Mouse (Mus musculus) MEL (cell line): ENCODE measurements around the gene Phf3. TPM values are rescaled to one million over a fixed set of nuclear protein-coding genes. Genes with fewer than 3 reads are reported as not detected.

Experiments
- DNase-seq: peaks from one replicate; pipeline ENCODE4 v3.0.0; 2011; ENCODE audit warnings: low read depth, low spot score
- H3K27ac ChIP-seq: 2 replicates; pipeline ENCODE4 v1.5.1; 2012; ENCODE audit warnings: low read depth, mild to moderate bottlenecking, control low read depth, low read length, moderate library complexity; ENCODE audit not compliant: control insufficient read depth
- H3K27me3 ChIP-seq, 2 experiments: fragments of 150-350 bp in 1 of 2; sonication (generic) in 1 of 2; 2 replicates each; pipeline ENCODE4 v1.6.1; 2012; ENCODE audit warnings: low read length in 2 of 2, mild to moderate bottlenecking in 2 of 2, improper control_type of control experiment in 1 of 2, moderate library complexity in 1 of 2; ENCODE audit not compliant: insufficient read depth in 2 of 2, control insufficient read depth in 1 of 2
- H3K36me3 ChIP-seq, 2 experiments: 2 replicates each; pipeline ENCODE4 v1.6.1; 2012 to 2014; ENCODE audit warnings: low read length in 2 of 2, improper control_type of control experiment in 1 of 2, inconsistent platforms in 1 of 2, mild to moderate bottlenecking in 1 of 2; ENCODE audit not compliant: insufficient read depth in 2 of 2, control insufficient read depth in 1 of 2
- H3K4me1 ChIP-seq, 2 experiments: fragments of 150-350 bp in 1 of 2; sonication (generic) in 1 of 2; 2 replicates each; pipeline ENCODE4 v1.6.1; 2012; ENCODE audit warnings: low read length in 2 of 2, improper control_type of control experiment in 1 of 2, mild to moderate bottlenecking in 1 of 2; ENCODE audit not compliant: insufficient read depth in 2 of 2, control insufficient read depth in 1 of 2
- H3K4me3 ChIP-seq, 2 experiments: fragments of 150-350 bp in 1 of 2; sonication (generic) in 1 of 2; 2 replicates each; pipeline ENCODE4 v1.5.1; 2012; ENCODE audit warnings: low read depth in 2 of 2, low read length in 2 of 2, mild to moderate bottlenecking in 2 of 2, moderate library complexity in 2 of 2, control low read depth in 1 of 2, improper control_type of control experiment in 1 of 2; ENCODE audit not compliant: control insufficient read depth in 1 of 2, insufficient read depth in 1 of 2
- H3K79me2 ChIP-seq: 2 replicates; pipeline ENCODE4 v1.6.1; 2012; ENCODE audit warnings: mild to moderate bottlenecking, low read length, moderate library complexity; ENCODE audit not compliant: control insufficient read depth, poor library complexity, insufficient read depth
- H3K9ac ChIP-seq: 2 replicates; pipeline ENCODE4 v1.6.1; 2012; ENCODE audit warnings: low read depth, mild to moderate bottlenecking, control low read depth, low read length, moderate library complexity; ENCODE audit not compliant: control insufficient read depth, poor library complexity, severe bottlenecking
- H3K9me3 ChIP-seq: fragments of 150-350 bp; sonication (generic); replicated peaks from 2 replicates; pipeline ENCODE4 v1.6.1; 2012; ENCODE audit warnings: mild to moderate bottlenecking, low read length, improper control_type of control experiment, moderate library complexity; ENCODE audit not compliant: insufficient read depth
- CHD1 ChIP-seq: IDR thresholded peaks from 2 replicates; pipeline ENCODE4 v1.6.1; 2012; ENCODE audit warnings: low read depth, mild to moderate bottlenecking, inconsistent platforms, low read length, improper control_type of control experiment
- CHD2 ChIP-seq: IDR thresholded peaks from 2 replicates; pipeline ENCODE4 v1.6.1; 2011; ENCODE audit warnings: low read length, improper control_type of control experiment
- ELF1 ChIP-seq: IDR thresholded peaks from 2 replicates; pipeline ENCODE4 v1.6.1; 2014; ENCODE audit warnings: low read depth, mild to moderate bottlenecking, inconsistent platforms, low read length, improper control_type of control experiment, moderate library complexity
- EP300 ChIP-seq, 2 experiments: IDR thresholded peaks; 2 replicates each; pipeline ENCODE4 v1.6.1; 2011; ENCODE audit warnings: improper control_type of control experiment in 2 of 2, low read length in 2 of 2, low read depth in 1 of 2, mild to moderate bottlenecking in 1 of 2
- GABPA ChIP-seq: IDR thresholded peaks from 2 replicates; pipeline ENCODE4 v1.6.1; 2012; ENCODE audit warnings: low read depth, mild to moderate bottlenecking, inconsistent platforms, low read length, improper control_type of control experiment, moderate library complexity
- HCFC1 ChIP-seq: IDR thresholded peaks from 2 replicates; pipeline ENCODE4 v1.6.1; 2012; ENCODE audit warnings: low read depth, mild to moderate bottlenecking, inconsistent platforms, low read length, improper control_type of control experiment, moderate library complexity
- MAFK ChIP-seq: IDR thresholded peaks from 2 replicates; pipeline ENCODE4 v1.6.1; 2011; ENCODE audit warnings: low read depth, mild to moderate bottlenecking, low read length, improper control_type of control experiment, borderline replicate concordance
- MAZ ChIP-seq: IDR thresholded peaks from 2 replicates; pipeline ENCODE4 v1.6.1; 2012; ENCODE audit warnings: low read depth, mild to moderate bottlenecking, inconsistent platforms, low read length, improper control_type of control experiment
- MEF2A ChIP-seq: IDR thresholded peaks from 2 replicates; pipeline ENCODE4 v1.6.1; 2014; ENCODE audit warnings: low read depth, mild to moderate bottlenecking, inconsistent platforms, low read length, improper control_type of control experiment; ENCODE audit not compliant: poor library complexity, insufficient replicate concordance, severe bottlenecking; ENCODE audit errors: extremely low read depth
- MYC ChIP-seq: IDR thresholded peaks from 2 replicates; pipeline ENCODE4 v1.6.1; 2011; ENCODE audit warnings: low read depth, mild to moderate bottlenecking, low read length, improper control_type of control experiment, moderate library complexity
- NRF1 ChIP-seq: IDR thresholded peaks from 2 replicates; pipeline ENCODE4 v1.6.1; 2014; ENCODE audit warnings: low read depth, mild to moderate bottlenecking, inconsistent platforms, low read length, improper control_type of control experiment, moderate library complexity; ENCODE audit not compliant: poor library complexity, insufficient read depth, severe bottlenecking
- POLR2A ChIP-seq, 2 experiments: IDR thresholded peaks; 2 replicates each; pipeline ENCODE4 v1.6.1; 2011 to 2012; ENCODE audit warnings: low read length in 2 of 2, mild to moderate bottlenecking in 2 of 2, control low read depth in 1 of 2, improper control_type of control experiment in 1 of 2, low read depth in 1 of 2, moderate library complexity in 1 of 2; ENCODE audit not compliant: control insufficient read depth in 1 of 2, insufficient read depth in 1 of 2, poor library complexity in 1 of 2
- POLR2AphosphoS2 ChIP-seq: IDR thresholded peaks from 2 replicates; pipeline ENCODE4 v1.6.1; 2011; ENCODE audit warnings: low read length, improper control_type of control experiment
- RAD21 ChIP-seq: IDR thresholded peaks from 2 replicates; pipeline ENCODE4 v1.6.1; 2011; ENCODE audit warnings: mild to moderate bottlenecking, low read depth, low read length, improper control_type of control experiment
- RCOR1 ChIP-seq: IDR thresholded peaks from 2 replicates; pipeline ENCODE4 v1.6.1; 2012; ENCODE audit warnings: low read depth, mild to moderate bottlenecking, inconsistent platforms, low read length, improper control_type of control experiment
- ZKSCAN1 ChIP-seq: IDR thresholded peaks from 2 replicates; pipeline ENCODE4 v1.6.1; 2012; ENCODE audit warnings: low read depth, mild to moderate bottlenecking, inconsistent platforms, low read length, improper control_type of control experiment, moderate library complexity
- ZNF384 ChIP-seq: IDR thresholded peaks from 2 replicates; pipeline ENCODE4 v1.6.1; 2012; ENCODE audit warnings: low read depth, mild to moderate bottlenecking, inconsistent platforms, low read length, improper control_type of control experiment
- polyA plus RNA-seq, 2 experiments: library from polyadenylated mRNA; stranded (reverse) in 1 of 2; unstranded in 1 of 2; fragments of >175 nt in 1 of 2; fragments of >200 nt in 1 of 2; gene quantifications; 2 replicates each; pipeline versions ENCODE4 v1.2.1 to v1.2.4; 2012; ENCODE audit warnings: low replicate concordance in 2 of 2, low read depth in 1 of 2; ENCODE audit not compliant: insufficient read length in 2 of 2, insufficient read depth in 1 of 2, missing spikeins in 1 of 2
- total RNA-seq: library from RNA; depleted of rRNA; stranded (reverse); fragments of 300-350 nt; gene quantifications from 2 replicates; pipeline ENCODE4 v1.2.3, GENCODE M21; 2012

Gene Phf3
- total and polyA plus RNA-seq, 3 experiments: 32.5 to 606 (median 50.6) TPM

- no peak overlapping the region for H3K27ac ChIP-seq
- no peaks in the 10 kb centered on the region for H3K79me2 ChIP-seq
- no peaks in the 10 kb centered on the region for H3K36me3 ChIP-seq
- H3K4me3 ChIP-seq: no peak overlapping the region
- H3K9ac ChIP-seq: no peak overlapping the region
- TF ChIP-seq ZKSCAN1 (no peak), ELF1 (no peak), NRF1 (no peak), RAD21 (no peak), MEF2A (no peak), HCFC1 (no peak), MAZ (no peak), MYC (no peak), RCOR1 (no peak), MAFK (no peak), POLR2AphosphoS2 (no peak), POLR2A (IDR thresholded peaks at IDR 0.05; ENCODE audit: control insufficient read depth in 1 of 2, insufficient read depth in 1 of 2, low read depth in 1 of 2, low read length in 2 of 2, poor library complexity in 1 of 2) (no peak), CHD2 (no peak), GABPA (no peak), CHD1 (no peak), ZNF384 (no peak)
- no peaks in the 10 kb centered on the region; a peak in 1 of 4 replicates for H3K27me3 ChIP-seq
- no peaks in the 10 kb centered on the region for H3K9me3 ChIP-seq
- H3K4me1 ChIP-seq: no peaks in the 10 kb centered on the region
- no peak for DNase-seq
Observed at GRCm38 (mm10) chr1:30799277-30799834, 74.4 kb downstream of the Phf3 start.

DNA sequence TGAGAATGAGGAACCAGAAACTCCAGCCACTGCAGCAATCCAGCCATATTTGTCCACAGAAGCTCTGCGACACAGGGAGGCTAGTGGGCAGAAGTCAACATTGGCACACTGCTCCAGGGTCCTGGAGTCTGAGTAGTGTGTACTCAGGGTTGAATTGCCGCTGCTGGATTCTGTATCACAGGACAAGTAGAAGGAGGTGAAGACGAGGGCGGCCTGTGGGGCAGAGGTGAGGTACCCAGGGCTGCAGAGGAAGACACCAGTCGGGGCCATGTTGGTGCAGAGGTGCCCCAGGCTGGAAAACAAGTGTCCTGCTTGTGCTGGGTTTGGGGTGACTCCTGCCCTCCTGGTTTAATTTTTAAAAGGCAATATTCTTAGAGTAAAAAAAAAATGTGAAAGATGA lies 79.1 kb downstream of the Phf3 start:
- Histone ChIP-seq H3K27ac (no peak overlapping the region), H3K79me2 (no peaks in the 10 kb centered on the region), H3K27me3 (no peaks in the 10 kb centered on the region; a peak in 1 of 4 replicates), H3K9ac (no peak overlapping the region), H3K4me3 (no peak overlapping the region), H3K9me3 (no peaks in the 10 kb centered on the region), H3K36me3 (no peaks in the 10 kb centered on the region), H3K4me1 (no peaks in the 10 kb centered on the region)
- no peak for TF ChIP-seq EP300 (IDR thresholded peaks at IDR 0.05; ENCODE audit: low read depth in 1 of 2, low read length in 2 of 2)
- TF ChIP-seq HCFC1: no peak
- TF ChIP-seq MAFK: no peak
- no peak for DNase-seq
